7 mouse cellular contexts compared by ENCODE assay signal in the genomic region with DNA sequence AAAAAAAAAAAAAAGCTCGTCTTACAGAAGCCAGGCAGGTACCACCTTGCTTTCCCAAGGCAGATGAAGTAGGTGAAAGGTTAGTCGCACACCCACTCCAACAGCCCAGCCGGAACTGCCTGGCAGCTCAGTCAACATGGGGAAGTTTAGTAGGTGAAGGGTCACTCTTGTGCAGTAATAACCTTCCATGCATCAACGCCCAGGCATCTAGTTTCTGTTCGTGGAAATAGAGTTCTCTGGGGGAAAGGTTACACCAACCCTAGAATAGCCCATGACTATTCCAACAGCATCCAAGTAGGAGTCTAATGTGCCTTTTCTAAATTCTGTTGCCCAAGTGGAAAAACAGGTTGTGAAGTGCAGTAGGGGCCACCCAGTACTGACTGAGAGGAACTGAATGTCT. TPM values are rescaled to one million over a fixed set of nuclear protein-coding genes. Genes with fewer than 3 reads are reported as not detected.
DNase-seq lines count a peak whose midpoint lies in the region; ATAC-seq lines count a peak whose summit lies in the region.

No protein-coding gene starts in this region.

- H3K9me3 ChIP-seq in heart, embryonic 14.5 days (ENCODE audit: control insufficient read depth, low read length) = no peaks in the 10 kb centered on the region

- H3K27ac ChIP-seq in brown adipose tissue, adult 24 weeks (replicated peaks; ENCODE audit: low read depth, low read length) = peak overlapping the region; percentile 100
- H3K27ac ChIP-seq in heart, embryonic 14.5 days (replicated peaks in 1 of 2; ENCODE audit: control insufficient read depth in 1 of 2, insufficient read depth in 1 of 2, low read depth in 2 of 2, low read length in 2 of 2) = peak overlapping the region; percentile 72 to 90

- peak; percentile 97 for DNase-seq in adipocyte (ENCODE audit: low spot score)
- peak; percentile 79 to 95 for DNase-seq in kidney, postnatal 36 days
- no peak for DNase-seq in layer of hippocampus, postnatal 14 days (ENCODE audit: low spot score in 2 of 2)
- DNase-seq in left cerebral cortex, postnatal 36 days (ENCODE audit: low spot score in 2 of 2) = no peak

- no peak overlapping the region for H3K4me3 ChIP-seq in brown adipose tissue, adult 24 weeks (ENCODE audit: insufficient read depth, low read depth, low read length)
- H3K4me3 ChIP-seq in heart, embryonic 14.5 days (ENCODE audit: control insufficient read depth in 1 of 2, insufficient read depth in 1 of 2, low read depth in 1 of 2, low read length in 2 of 2) = no peak overlapping the region

- H3K9ac ChIP-seq in heart, embryonic 14.5 days (ENCODE audit: low read length) = no peak overlapping the region

- intact Hi-C loops in left cerebral cortex, postnatal 36 days (cut with DNase I) = no loop called here

- peaks cover 8% of the 10 kb centered on the region for H3K4me1 ChIP-seq in brown adipose tissue, adult 24 weeks (ENCODE audit: control insufficient read depth, insufficient read depth, insufficient read length, low read length)
- H3K4me1 ChIP-seq in heart, embryonic 14.5 days (ENCODE audit: control insufficient read depth in 2 of 2, insufficient read depth in 2 of 2, low read length in 2 of 2) = peaks cover 15 to 29% of the 10 kb centered on the region in 2 experiments

- peak overlapping the region; percentile 52 for H3K4me2 ChIP-seq in heart, embryonic 14.5 days (ENCODE audit: low read length)

- H3K36me3 ChIP-seq in heart, embryonic 14.5 days (ENCODE audit: control insufficient read depth, insufficient read depth, low read length) = no peaks in the 10 kb centered on the region

- H3K27me3 ChIP-seq in heart, embryonic 14.5 days (ENCODE audit: control insufficient read depth, insufficient read depth, low read length) = no peaks in the 10 kb centered on the region

- WGBS in heart, embryonic 14.5 days = 10% methylated on average over 5 of the region's 5 CpGs

- peak; percentile 85 for ATAC-seq in heart, embryonic 14.5 days (ENCODE audit: insufficient number of reproducible peaks, insufficient read depth, low FRiP score, low read depth)
- peak; percentile 39; the same call in 1 of the 2 replicates for ATAC-seq in megakaryocyte progenitor cell, adult 5-6 weeks (replicated peaks; ENCODE audit: poor library complexity)

RNA-seq across cellular contexts. Expression of a gene that starts 13.6 kb away (rescaled TPM):
- polyA plus RNA-seq in brown adipose tissue, adult 24 weeks (2012; ENCODE audit: insufficient read depth, insufficient read length, missing spikeins) = 587 and 1,614 TPM in 2 replicates
- polyA plus RNA-seq in heart, embryonic 14.5 days (2014; fragmentation: Nextera tagmentation; extraction: Ambion mirVana) = 35.4 and 37.8 TPM in 2 replicates
- total RNA-seq in megakaryocyte progenitor cell, adult 5-6 weeks (2015) = not detected in 2 replicates
- not detected in 2 replicates for total RNA-seq in megakaryocyte progenitor cell, adult 5-6 weeks (2017)
- total RNA-seq in layer of hippocampus, postnatal 14 days (2021) = 10 to 100 TPM; 11.3 to 16.3 TPM
- total RNA-seq in left cerebral cortex, postnatal 36 days (2021) = 10 to 100 TPM in 1 of 2 experiments, 1 to 10 TPM in 1; 9.4 to 10.4 TPM

Comparison
In these comparisons a context has a peak if more than half of its experiments do, and no peak if none do; other contexts are left out.
1. DNase-seq: peak in adipocyte (single experiment) and kidney, postnatal 36 days (2 of 2); none in layer of hippocampus, postnatal 14 days (0 of 2) and left cerebral cortex, postnatal 36 days (0 of 2).
2. RNA of a gene that starts 13.6 kb away (total RNA-seq): 11.3 to 16.3 TPM in layer of hippocampus, postnatal 14 days and 9.4 to 10.4 TPM in left cerebral cortex, postnatal 36 days; not detected in megakaryocyte progenitor cell, adult 5-6 weeks; every median in the first group is over 10 times any median in the second.